Mouse (Mus musculus) right cerebral cortex, postnatal 25 days (tissue): ENCODE measurements around the gene Tmem140.

ENCODE experiments used
- DNase-seq: peaks from one replicate; pipeline ENCODE4 v3.0.0; 2022

Gene Tmem140

DNA sequence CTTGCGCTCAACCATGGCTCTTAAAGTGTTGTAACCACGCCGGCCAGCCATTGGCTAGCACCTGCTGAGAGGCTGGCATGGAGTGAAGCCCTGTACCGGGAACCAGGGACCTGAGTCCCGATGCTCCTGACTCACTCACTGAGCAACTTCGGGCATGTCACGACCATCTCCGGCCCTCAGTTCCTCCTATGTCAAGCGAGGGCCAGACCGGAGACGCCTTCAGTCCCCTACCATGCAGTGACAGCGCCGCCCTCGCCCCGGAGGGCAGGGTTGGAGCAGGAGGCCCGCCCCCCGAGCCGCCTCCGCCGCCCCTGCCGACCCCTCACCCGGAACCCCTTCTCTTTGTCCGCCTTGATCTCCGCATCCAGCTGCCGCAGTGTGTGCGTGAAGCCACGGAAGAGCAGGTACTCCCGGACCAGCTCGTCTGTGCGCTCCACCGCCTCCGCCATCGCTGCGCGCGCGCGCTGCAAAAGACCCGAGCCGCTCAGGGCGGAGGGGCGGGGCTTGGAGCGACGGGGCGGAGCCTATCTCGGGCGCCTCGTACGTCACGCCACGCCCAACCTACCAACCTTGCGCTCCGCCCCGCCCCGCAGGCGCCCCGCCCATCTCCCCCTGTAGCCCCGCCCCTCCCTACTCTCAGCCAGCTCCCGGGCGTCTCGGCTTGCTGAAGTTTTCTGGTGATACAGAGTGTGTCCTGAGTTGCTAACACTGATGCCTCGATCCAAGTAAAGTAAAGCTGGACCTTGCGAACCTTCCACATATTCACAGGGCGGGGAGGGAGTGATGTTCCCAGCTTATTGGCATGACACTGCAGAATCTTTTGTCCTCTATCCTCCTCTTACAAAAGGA is 47.6 kb downstream of the Tmem140 start, which contains the start of gene Wdr91:
Gene Wdr91 (minus strand): TSS at position 506 of the 849 bp plus-strand sequence.
- DNase-seq: peak; percentile 91

DNA sequence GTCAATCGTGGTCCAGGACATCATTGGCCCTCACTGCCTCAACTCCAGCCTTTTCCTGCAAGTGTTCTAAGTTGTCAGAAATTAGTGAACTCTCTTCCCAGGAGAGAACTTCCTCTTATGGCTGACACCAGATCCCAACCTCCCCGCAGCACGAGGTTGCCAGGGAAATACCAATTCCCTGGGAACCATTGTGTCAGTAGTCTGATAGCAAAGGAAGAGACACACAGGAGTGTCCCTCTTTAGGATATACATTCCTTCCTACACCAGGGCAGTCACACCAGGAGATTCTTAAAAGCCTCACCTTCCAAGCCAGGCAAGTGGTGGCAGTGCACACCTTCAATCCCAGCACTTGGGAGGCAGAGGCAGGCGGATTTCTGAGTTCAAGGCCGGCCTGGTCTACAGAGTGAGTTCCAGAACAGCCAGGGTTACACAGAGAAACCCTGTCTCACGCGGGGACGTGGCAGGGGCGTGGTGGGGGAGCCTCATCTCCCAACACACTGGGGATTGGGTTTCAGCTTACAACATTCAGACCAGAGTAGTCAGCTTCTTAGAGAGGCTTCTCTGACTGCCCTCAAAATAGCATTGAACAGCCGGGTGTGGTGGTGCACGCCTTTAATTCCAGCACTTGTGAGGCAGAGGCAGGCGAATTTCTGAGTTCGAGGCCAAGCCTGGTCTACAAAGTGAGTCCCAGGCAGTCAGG is 50.5 kb downstream of the Tmem140 start:
- DNase-seq: no peak

DNA sequence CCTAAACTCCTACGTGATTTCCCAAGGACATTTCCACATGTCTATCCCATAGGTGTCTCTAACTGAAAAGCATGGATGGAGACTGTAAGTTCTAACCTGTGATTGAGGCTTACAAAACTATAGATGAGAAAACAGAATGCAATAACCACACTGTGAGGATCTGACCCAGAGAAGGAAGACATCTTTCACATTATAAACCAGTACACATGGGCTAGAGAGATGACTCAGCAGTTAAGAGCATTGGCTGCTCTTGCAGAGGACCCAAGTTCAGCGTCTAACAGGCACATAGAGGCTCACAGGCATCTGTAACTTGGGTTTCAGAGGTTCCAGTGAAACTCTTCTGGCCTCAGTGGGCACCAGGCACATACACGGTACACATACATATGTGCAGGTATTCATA is 51.5 kb downstream of the Tmem140 start:
- DNase-seq: no peak

DNA sequence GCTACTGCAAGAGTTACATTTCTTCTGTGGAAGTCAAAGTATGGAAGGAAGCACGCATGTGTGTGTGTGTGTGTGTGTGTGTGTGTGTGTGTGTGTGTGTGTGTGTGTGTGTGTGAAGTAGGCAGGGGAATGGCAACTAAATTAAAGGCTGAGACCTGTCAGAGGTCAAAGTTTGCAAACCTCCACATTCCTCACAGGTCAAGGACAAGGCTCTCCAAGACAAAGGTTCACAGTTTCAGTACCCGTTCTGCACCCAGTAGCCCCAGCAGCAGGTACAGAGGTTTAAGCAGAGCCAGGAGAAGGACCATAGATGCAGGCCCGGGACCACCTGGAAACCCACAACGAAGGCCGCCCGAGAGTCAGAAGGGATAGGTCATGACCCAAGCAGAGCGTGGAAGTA is 56.2 kb downstream of the Tmem140 start:
- DNase-seq: no peak

DNA sequence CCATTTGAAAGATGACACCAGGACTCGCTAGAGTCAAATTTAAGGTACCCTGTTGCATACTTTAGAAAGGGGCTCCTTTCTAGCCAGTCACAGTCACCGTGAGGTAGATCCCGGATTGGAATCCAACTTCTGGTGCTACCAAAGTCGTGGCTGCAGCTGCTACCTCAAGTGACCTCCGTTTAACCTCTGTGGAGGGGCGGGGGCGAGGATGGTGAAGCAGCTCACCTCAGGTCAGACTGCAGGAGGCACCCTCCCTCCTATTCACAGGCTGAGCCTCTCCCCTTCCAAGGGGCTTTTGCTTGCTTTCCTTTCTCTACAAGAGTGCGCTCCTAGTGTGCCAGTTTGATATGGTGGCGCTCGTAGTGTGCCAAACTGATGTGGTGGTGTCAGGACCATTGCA is 57.0 kb downstream of the Tmem140 start, which contains the start of gene Stra8:
Gene Stra8 (plus strand): TSS at position 208 of the 400 bp plus-strand sequence.
- DNase-seq: no peak

DNA sequence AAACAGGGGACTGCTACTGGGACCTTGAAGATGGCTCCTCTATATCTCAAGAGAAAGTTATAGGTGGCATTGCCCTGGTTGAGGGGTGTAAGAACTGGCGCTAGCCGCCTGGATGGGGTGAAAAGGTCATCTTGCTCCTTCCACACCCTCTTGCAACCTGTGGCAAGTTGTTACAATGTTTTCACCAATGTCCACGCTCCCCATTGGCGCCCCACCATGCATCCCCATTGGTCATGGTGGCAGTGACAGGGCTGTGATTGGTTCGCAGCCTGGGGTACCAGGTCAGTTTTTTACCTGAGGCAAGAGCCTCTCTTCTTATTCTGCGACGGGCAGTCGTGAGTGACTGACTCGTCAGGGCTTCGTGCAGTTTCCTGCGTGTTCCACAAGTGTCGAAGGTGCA is 57.7 kb downstream of the Tmem140 start:
- DNase-seq: no peak

DNA sequence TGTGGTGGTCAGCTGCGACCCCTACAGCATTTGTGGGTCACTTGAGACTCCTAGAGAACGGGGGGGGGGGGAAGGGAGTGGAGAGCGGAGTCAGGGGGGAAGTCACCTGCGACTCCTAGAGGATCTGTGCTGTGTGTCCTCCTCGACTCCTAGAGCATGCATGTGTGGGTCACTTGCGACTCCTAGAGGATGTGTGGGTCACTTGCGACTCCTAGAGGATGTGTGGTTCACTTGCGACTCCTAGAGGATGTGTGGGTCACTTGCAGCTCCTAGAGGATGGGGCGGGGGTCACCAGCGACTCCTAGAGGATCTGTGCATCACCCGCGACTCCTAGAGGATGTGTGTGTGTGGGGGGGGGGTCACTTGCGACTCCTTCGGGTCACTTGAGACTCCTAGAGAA is 59.0 kb downstream of the Tmem140 start:
- DNase-seq: no peak
